Mouse (Mus musculus) skeletal muscle tissue, postnatal 0 days (tissue): ENCODE measurements around the gene Gzmb. TPM values are rescaled to one million over a fixed set of nuclear protein-coding genes. Genes with fewer than 3 reads are reported as not detected.

Experiments used
- polyA plus RNA-seq: library from polyadenylated mRNA; unstranded; fragments of >200 nt; fragmentation: Nextera tagmentation; extraction: Ambion mirVana; gene quantifications from 2 replicates; pipeline ENCODE4 v1.2.1, GENCODE M21; 2015

Gene Gzmb
- not detected in 2 replicates for polyA plus RNA-seq

GRCm38 (mm10) chr14:56262153-56262552 lies at the start of gene Gzmb:
Gzmb (minus strand) TSS chr14:56262260.

GRCm38 (mm10) chr14:56234556-56234955 lies 27.5 kb downstream of the Gzmb start, which contains the start of gene Gzmc:
Gzmc (minus strand) TSS chr14:56234656.

DNA sequence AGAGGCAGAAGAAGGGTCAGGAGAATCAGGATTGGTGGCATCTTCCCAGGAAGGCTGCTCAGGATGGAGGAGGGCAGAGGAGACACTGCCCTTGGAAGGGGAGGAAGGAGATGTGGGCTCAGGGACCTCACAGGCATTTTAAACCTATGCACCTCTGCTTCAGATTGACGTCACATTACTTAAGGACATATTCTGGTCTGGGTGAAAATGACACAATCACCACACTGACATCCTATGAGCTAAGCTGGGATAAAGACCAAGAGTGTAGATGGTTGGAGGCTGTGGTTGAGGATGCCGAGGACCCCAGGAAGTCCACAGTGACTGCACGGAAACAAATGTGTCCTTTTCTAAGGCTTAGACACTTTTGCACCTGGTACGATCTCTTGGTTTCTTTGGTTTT lies 50.7 kb downstream of the Gzmb start, which contains the start of gene Gzmf:
Gzmf (minus strand) TSS at position 101 of the 400 bp plus-strand sequence.

Other genes starting within 250 kb of the Gzmb start
- gene Mcpt1, start 244.3 kb downstream of the Gzmb start, polyA plus RNA-seq, result not detected in 2 replicates
- not detected in 2 replicates for gene Mcpt9, start 231.8 kb downstream of the Gzmb start, polyA plus RNA-seq
- gene Mcpt2, start 220.2 kb downstream of the Gzmb start, polyA plus RNA-seq, result 0.18 TPM in 1 of 2 replicates, not detected in the other
- gene Mcpt4, start 199.9 kb downstream of the Gzmb start, polyA plus RNA-seq, result 75.8 and 157 TPM in 2 replicates
- 0.29 and 0.35 TPM in 2 replicates for gene Mcpt8, start 177.0 kb downstream of the Gzmb start, polyA plus RNA-seq
- 1.3 and 3.2 TPM in 2 replicates for gene Ctsg, start 159.7 kb downstream of the Gzmb start, polyA plus RNA-seq
- not detected in 2 replicates for gene Gzme, start 141.6 kb downstream of the Gzmb start, polyA plus RNA-seq
- gene Gzmd, start 129.7 kb downstream of the Gzmb start, polyA plus RNA-seq, result not detected in 2 replicates
- not detected in 2 replicates for gene Gzmg, start 102.7 kb downstream of the Gzmb start, polyA plus RNA-seq
- gene Gzmn, start 87.7 kb downstream of the Gzmb start, polyA plus RNA-seq, result 0.13 TPM in 1 of 2 replicates, not detected in the other
- not detected in 2 replicates for gene Gzmf, start 50.8 kb downstream of the Gzmb start, polyA plus RNA-seq
- not detected in 2 replicates for gene Gzmc, start 27.6 kb downstream of the Gzmb start, polyA plus RNA-seq
- gene Atp12a, start 102.8 kb upstream of the Gzmb start, polyA plus RNA-seq, result not detected in 2 replicates
- gene Rnf17, start 140.3 kb upstream of the Gzmb start, polyA plus RNA-seq, result 0.54 and 0.72 TPM in 2 replicates